Mouse (Mus musculus) MEL (cell line): ENCODE measurements around the gene Rarb. TPM values are rescaled to one million over a fixed set of nuclear protein-coding genes. Genes with fewer than 3 reads are reported as not detected.

ENCODE experiments used
- DNase-seq: peaks from one replicate; pipeline ENCODE4 v3.0.0; 2011; ENCODE audit warnings: low read depth, low spot score
- H3K27ac ChIP-seq: 2 replicates; pipeline ENCODE4 v1.5.1; 2012; ENCODE audit warnings: low read depth, mild to moderate bottlenecking, control low read depth, low read length, moderate library complexity; ENCODE audit not compliant: control insufficient read depth
- H3K27me3 ChIP-seq, 2 experiments: fragments of 150-350 bp in 1 of 2; sonication (generic) in 1 of 2; 2 replicates each; pipeline ENCODE4 v1.6.1; 2012; ENCODE audit warnings: low read length in 2 of 2, mild to moderate bottlenecking in 2 of 2, improper control_type of control experiment in 1 of 2, moderate library complexity in 1 of 2; ENCODE audit not compliant: insufficient read depth in 2 of 2, control insufficient read depth in 1 of 2
- H3K36me3 ChIP-seq, 2 experiments: 2 replicates each; pipeline ENCODE4 v1.6.1; 2012 to 2014; ENCODE audit warnings: low read length in 2 of 2, improper control_type of control experiment in 1 of 2, inconsistent platforms in 1 of 2, mild to moderate bottlenecking in 1 of 2; ENCODE audit not compliant: insufficient read depth in 2 of 2, control insufficient read depth in 1 of 2
- H3K4me1 ChIP-seq, 2 experiments: fragments of 150-350 bp in 1 of 2; sonication (generic) in 1 of 2; 2 replicates each; pipeline ENCODE4 v1.6.1; 2012; ENCODE audit warnings: low read length in 2 of 2, improper control_type of control experiment in 1 of 2, mild to moderate bottlenecking in 1 of 2; ENCODE audit not compliant: insufficient read depth in 2 of 2, control insufficient read depth in 1 of 2
- H3K4me3 ChIP-seq, 2 experiments: fragments of 150-350 bp in 1 of 2; sonication (generic) in 1 of 2; 2 replicates each; pipeline ENCODE4 v1.5.1; 2012; ENCODE audit warnings: low read depth in 2 of 2, low read length in 2 of 2, mild to moderate bottlenecking in 2 of 2, moderate library complexity in 2 of 2, control low read depth in 1 of 2, improper control_type of control experiment in 1 of 2; ENCODE audit not compliant: control insufficient read depth in 1 of 2, insufficient read depth in 1 of 2
- H3K79me2 ChIP-seq: 2 replicates; pipeline ENCODE4 v1.6.1; 2012; ENCODE audit warnings: mild to moderate bottlenecking, low read length, moderate library complexity; ENCODE audit not compliant: control insufficient read depth, poor library complexity, insufficient read depth
- H3K9ac ChIP-seq: 2 replicates; pipeline ENCODE4 v1.6.1; 2012; ENCODE audit warnings: low read depth, mild to moderate bottlenecking, control low read depth, low read length, moderate library complexity; ENCODE audit not compliant: control insufficient read depth, poor library complexity, severe bottlenecking
- H3K9me3 ChIP-seq: fragments of 150-350 bp; sonication (generic); replicated peaks from 2 replicates; pipeline ENCODE4 v1.6.1; 2012; ENCODE audit warnings: mild to moderate bottlenecking, low read length, improper control_type of control experiment, moderate library complexity; ENCODE audit not compliant: insufficient read depth
- BHLHE40 ChIP-seq: IDR thresholded peaks from 2 replicates; pipeline ENCODE4 v1.6.1; 2012; ENCODE audit warnings: low read depth, mild to moderate bottlenecking, inconsistent platforms, low read length, improper control_type of control experiment, borderline replicate concordance
- CHD2 ChIP-seq: IDR thresholded peaks from 2 replicates; pipeline ENCODE4 v1.6.1; 2011; ENCODE audit warnings: low read length, improper control_type of control experiment
- CTCF ChIP-seq, 3 experiments: IDR thresholded peaks in 2 of 3; conservative IDR thresholded peaks in 1 of 3; 2 replicates each; pipeline ENCODE4 v1.5.1; 2011 to 2012; ENCODE audit warnings: low read length in 3 of 3, low read depth in 2 of 3, mild to moderate bottlenecking in 2 of 3, improper control_type of control experiment in 1 of 3, inconsistent platforms in 1 of 3, mixed read lengths in 1 of 3, moderate library complexity in 1 of 3; ENCODE audit not compliant: control insufficient read depth in 1 of 3, insufficient read depth in 1 of 3, poor library complexity in 1 of 3, severe bottlenecking in 1 of 3
- E2F4 ChIP-seq: IDR thresholded peaks from 2 replicates; pipeline ENCODE4 v1.6.1; 2011; ENCODE audit warnings: low read depth, low read length, improper control_type of control experiment, borderline replicate concordance
- ELF1 ChIP-seq: IDR thresholded peaks from 2 replicates; pipeline ENCODE4 v1.6.1; 2014; ENCODE audit warnings: low read depth, mild to moderate bottlenecking, inconsistent platforms, low read length, improper control_type of control experiment, moderate library complexity
- GATA1 ChIP-seq: IDR thresholded peaks from 2 replicates; pipeline ENCODE4 v1.6.1; 2011; ENCODE audit warnings: low read depth, low read length, improper control_type of control experiment
- HCFC1 ChIP-seq: IDR thresholded peaks from 2 replicates; pipeline ENCODE4 v1.6.1; 2012; ENCODE audit warnings: low read depth, mild to moderate bottlenecking, inconsistent platforms, low read length, improper control_type of control experiment, moderate library complexity
- JUND ChIP-seq: IDR thresholded peaks from 2 replicates; pipeline ENCODE4 v1.6.1; 2011; ENCODE audit warnings: low read depth, mild to moderate bottlenecking, improper control_type of control experiment, low read length
- KAT2A ChIP-seq: conservative IDR thresholded peaks from 2 replicates; pipeline ENCODE4 v1.6.1; 2012; ENCODE audit warnings: low read depth, low read length, improper control_type of control experiment, inconsistent platforms
- MAX ChIP-seq: IDR thresholded peaks from 2 replicates; pipeline ENCODE4 v1.6.1; 2011; ENCODE audit warnings: low read length, improper control_type of control experiment
- MAZ ChIP-seq: IDR thresholded peaks from 2 replicates; pipeline ENCODE4 v1.6.1; 2012; ENCODE audit warnings: low read depth, mild to moderate bottlenecking, inconsistent platforms, low read length, improper control_type of control experiment
- MEF2A ChIP-seq: IDR thresholded peaks from 2 replicates; pipeline ENCODE4 v1.6.1; 2014; ENCODE audit warnings: low read depth, mild to moderate bottlenecking, inconsistent platforms, low read length, improper control_type of control experiment; ENCODE audit not compliant: poor library complexity, insufficient replicate concordance, severe bottlenecking; ENCODE audit errors: extremely low read depth
- MYB ChIP-seq: IDR thresholded peaks from 2 replicates; pipeline ENCODE4 v1.6.1; 2011; ENCODE audit warnings: mild to moderate bottlenecking, low read depth, low read length, improper control_type of control experiment
- MYC ChIP-seq: IDR thresholded peaks from 2 replicates; pipeline ENCODE4 v1.6.1; 2011; ENCODE audit warnings: low read depth, mild to moderate bottlenecking, low read length, improper control_type of control experiment, moderate library complexity
- NELFE ChIP-seq: IDR thresholded peaks from 2 replicates; pipeline ENCODE4 v1.6.1; 2011; ENCODE audit warnings: low read depth, low read length, improper control_type of control experiment
- POLR2AphosphoS5 ChIP-seq: IDR thresholded peaks from 2 replicates; pipeline ENCODE4 v1.6.1; 2012; ENCODE audit warnings: low read depth, borderline replicate concordance, mild to moderate bottlenecking, inconsistent platforms, low read length, moderate library complexity, mixed read lengths
- RAD21 ChIP-seq: IDR thresholded peaks from 2 replicates; pipeline ENCODE4 v1.6.1; 2011; ENCODE audit warnings: mild to moderate bottlenecking, low read depth, low read length, improper control_type of control experiment
- SIN3A ChIP-seq: IDR thresholded peaks from 2 replicates; pipeline ENCODE4 v1.6.1; 2012; ENCODE audit warnings: low read length, improper control_type of control experiment, inconsistent platforms
- SMC3 ChIP-seq: IDR thresholded peaks from 2 replicates; pipeline ENCODE4 v1.6.1; 2011; ENCODE audit warnings: low read depth, low read length, improper control_type of control experiment
- TBP ChIP-seq: IDR thresholded peaks from 2 replicates; pipeline ENCODE4 v1.8.0; 2011; ENCODE audit warnings: low read depth, low read length, improper control_type of control experiment
- UBTF ChIP-seq: IDR thresholded peaks from 2 replicates; pipeline ENCODE4 v1.6.1; 2012; ENCODE audit warnings: low read depth, mild to moderate bottlenecking, inconsistent platforms, low read length, improper control_type of control experiment, moderate library complexity, borderline replicate concordance; ENCODE audit not compliant: insufficient read depth
- USF1 ChIP-seq: IDR thresholded peaks from 2 replicates; pipeline ENCODE4 v1.6.1; 2014; ENCODE audit warnings: low read depth, mild to moderate bottlenecking, inconsistent platforms, low read length, improper control_type of control experiment, moderate library complexity
- ZC3H11A ChIP-seq: IDR thresholded peaks from 2 replicates; pipeline ENCODE4 v1.6.1; 2012; ENCODE audit warnings: low read depth, mild to moderate bottlenecking, inconsistent platforms, low read length, improper control_type of control experiment
- ZKSCAN1 ChIP-seq: IDR thresholded peaks from 2 replicates; pipeline ENCODE4 v1.6.1; 2012; ENCODE audit warnings: low read depth, mild to moderate bottlenecking, inconsistent platforms, low read length, improper control_type of control experiment, moderate library complexity
- ZMIZ1 ChIP-seq: IDR thresholded peaks from 2 replicates; pipeline ENCODE4 v1.6.1; 2012; ENCODE audit warnings: low read depth, mild to moderate bottlenecking, inconsistent platforms, low read length, improper control_type of control experiment, moderate library complexity
- polyA plus RNA-seq, 2 experiments: library from polyadenylated mRNA; stranded (reverse) in 1 of 2; unstranded in 1 of 2; fragments of >175 nt in 1 of 2; fragments of >200 nt in 1 of 2; gene quantifications; 2 replicates each; pipeline versions ENCODE4 v1.2.1 to v1.2.4; 2012; ENCODE audit warnings: low replicate concordance in 2 of 2, low read depth in 1 of 2; ENCODE audit not compliant: insufficient read length in 2 of 2, insufficient read depth in 1 of 2, missing spikeins in 1 of 2
- total RNA-seq: library from RNA; depleted of rRNA; stranded (reverse); fragments of 300-350 nt; gene quantifications from 2 replicates; pipeline ENCODE4 v1.2.3, GENCODE M21; 2012

The Rarb gene
- total and polyA plus RNA-seq, 3 experiments = not detected

DNA sequence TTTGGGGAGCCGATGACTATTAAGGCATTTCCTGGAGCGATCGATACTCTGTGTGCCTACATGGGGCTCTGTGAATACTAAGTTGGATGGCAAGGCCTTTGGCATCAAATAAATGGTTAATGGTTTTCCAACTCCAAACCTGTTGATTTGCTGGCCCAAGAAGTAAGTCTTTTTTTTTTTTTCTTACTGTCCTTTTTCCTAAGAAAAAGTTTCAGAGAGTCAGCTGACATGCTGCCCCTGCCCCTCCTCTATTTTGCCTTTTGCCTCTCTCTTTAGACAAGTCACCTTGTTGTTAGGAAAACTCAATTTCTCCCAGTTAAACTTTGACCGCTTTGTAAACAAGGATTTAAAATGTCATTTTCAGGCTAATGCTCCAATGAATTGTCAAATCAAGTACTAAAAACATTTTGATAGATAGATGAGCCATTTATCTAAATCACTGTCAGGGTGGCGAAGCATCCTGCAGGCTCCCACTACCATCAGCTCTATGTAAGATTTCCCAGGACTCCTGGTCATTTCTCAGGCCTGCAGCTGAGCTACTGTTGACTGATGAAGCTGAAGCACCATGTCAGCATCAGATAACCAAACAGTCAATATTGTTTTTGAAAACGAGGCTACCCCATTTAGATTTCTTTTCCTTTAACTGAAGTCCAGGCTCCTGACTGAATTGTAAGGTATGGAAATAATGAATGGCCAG lies 245.3 kb downstream of the Rarb start:
- DNase-seq = no peak
- Histone ChIP-seq H3K4me1 (no peaks in the 10 kb centered on the region), H3K9ac (no peak overlapping the region), H3K79me2 (no peaks in the 10 kb centered on the region), H3K9me3 (no peaks in the 10 kb centered on the region), H3K27me3 (no peaks in the 10 kb centered on the region), H3K4me3 (no peak overlapping the region), H3K36me3 (no peaks in the 10 kb centered on the region), H3K27ac (no peak overlapping the region)
- TF ChIP-seq MYB = no peak
- TF ChIP-seq TBP = no peak
- no peak for TF ChIP-seq CTCF (IDR thresholded peaks at IDR 0.05 in 2 of 3, conservative IDR thresholded peaks at IDR 0.05 in 1 of 3; ENCODE audit: control insufficient read depth in 1 of 3, insufficient read depth in 1 of 3, low read depth in 2 of 3, low read length in 3 of 3, poor library complexity in 1 of 3, severe bottlenecking in 1 of 3)
- TF ChIP-seq MAZ = no peak
- no peak for TF ChIP-seq ELF1
- TF ChIP-seq CHD2 = no peak
- no peak for TF ChIP-seq ZC3H11A
- no peak for TF ChIP-seq ZKSCAN1
- TF ChIP-seq E2F4 = no peak
- no peak for TF ChIP-seq MAX
- TF ChIP-seq BHLHE40 = no peak
- TF ChIP-seq ZMIZ1 = no peak
- no peak for TF ChIP-seq POLR2AphosphoS5
- no peak for TF ChIP-seq KAT2A
- no peak for TF ChIP-seq GATA1
- TF ChIP-seq USF1 = no peak
- no peak for TF ChIP-seq MYC
- no peak for TF ChIP-seq HCFC1

DNA sequence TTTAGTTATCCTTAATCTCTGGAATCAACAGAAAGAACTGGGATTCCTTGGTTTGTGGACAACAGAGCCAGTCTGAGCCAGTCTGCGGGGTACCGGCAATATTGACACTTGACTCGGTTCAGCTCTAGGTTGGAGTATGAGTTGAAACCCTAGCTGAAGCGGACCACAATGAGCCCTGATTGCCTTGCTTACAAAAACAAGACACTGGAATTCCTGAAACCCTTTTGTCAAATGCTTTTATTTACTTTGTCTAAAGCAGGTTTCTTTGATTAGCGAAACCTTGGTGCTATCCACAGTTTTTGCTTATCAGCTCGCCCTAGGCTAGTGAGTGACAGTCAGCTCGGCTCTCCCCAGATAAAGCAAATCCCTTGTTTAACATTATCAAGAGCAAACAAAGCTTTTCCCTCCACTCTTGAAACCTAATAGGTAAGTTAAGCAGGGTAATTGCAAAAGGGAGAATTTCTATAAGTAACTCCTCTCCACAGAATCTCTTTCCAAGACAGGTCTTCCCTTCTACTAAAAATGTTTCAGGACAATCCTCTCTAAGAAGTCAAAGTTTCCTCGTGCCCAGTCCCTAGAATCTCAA lies 246.1 kb downstream of the Rarb start:
- Histone ChIP-seq H3K4me1 (no peaks in the 10 kb centered on the region), H3K27me3 (no peaks in the 10 kb centered on the region), H3K9me3 (no peaks in the 10 kb centered on the region), H3K79me2 (no peaks in the 10 kb centered on the region), H3K9ac (no peak overlapping the region), H3K4me3 (no peak overlapping the region), H3K27ac (no peak overlapping the region)
- DNase-seq = no peak
- no peak for TF ChIP-seq ZC3H11A
- TF ChIP-seq UBTF = no peak
- TF ChIP-seq MEF2A = no peak
- TF ChIP-seq NELFE = no peak
- no peak for TF ChIP-seq JUND
- no peak for TF ChIP-seq RAD21
- TF ChIP-seq SIN3A = no peak
- no peak for TF ChIP-seq SMC3
- TF ChIP-seq, all 39 proteins: peak for 0
- no peaks in the 10 kb centered on the region for H3K36me3 ChIP-seq
